Mouse (Mus musculus) activated CD4-positive, CD25-positive, alpha-beta regulatory T cell (primary cell): ENCODE data around the gene Pla2g4e. TPM values are rescaled to one million over a fixed set of nuclear protein-coding genes. Genes with fewer than 3 reads are reported as not detected.

ENCODE experiments used
- polyA plus RNA-seq, 2 experiments: library from polyadenylated mRNA; unstranded; fragments of 100-300 nt; shearing (Covaris generic); gene quantifications; one replicate each; pipeline ENCODE4 v1.2.1; 2017

The Pla2g4e gene
- polyA plus RNA-seq, result under 1 TPM in 1 of 2 experiments, not detected in 1; 0.23 TPM

GRCm38 (mm10) chr2:120244679-120245420 lies at the start of gene Pla2g4e:
Gene Pla2g4e, minus strand, starts transcription at chr2:120245335.

GRCm38 (mm10) chr2:120288995-120289394 lies 43.9 kb upstream of the Pla2g4e start, which contains the start of gene Pla2g4d:
Gene Pla2g4d, minus strand, starts transcription at chr2:120289197.

GRCm38 (mm10) chr2:120154361-120154894 lies 90.7 kb downstream of the Pla2g4e start, which contains the start of gene Ehd4:
Gene Ehd4, minus strand, starts transcription at chr2:120154606.

Other genes starting within 250 kb of the Pla2g4e start
- 10 to 100 TPM; 20.0 to 23.6 TPM for gene Jmjd7, start 217.9 kb downstream of the Pla2g4e start, polyA plus RNA-seq
- 1 to 10 TPM; 1.5 to 6.1 TPM for gene Gm28042, start 217.8 kb downstream of the Pla2g4e start, polyA plus RNA-seq
- 1 to 10 TPM; 1.0 to 1.7 TPM for gene Pla2g4b, start 211.9 kb downstream of the Pla2g4e start, polyA plus RNA-seq
- 10 to 100 TPM in 1 of 2 experiments, 1 to 10 TPM in 1; 9.4 to 30.4 TPM for gene Ehd4, start 90.7 kb downstream of the Pla2g4e start, polyA plus RNA-seq
- under 1 TPM in 1 of 2 experiments, not detected in 1; 0.05 TPM for gene Pla2g4d, start 43.9 kb upstream of the Pla2g4e start, polyA plus RNA-seq
- 1 to 10 TPM; 3.5 to 4.8 TPM for gene Pla2g4f, start 68.8 kb upstream of the Pla2g4e start, polyA plus RNA-seq
- gene Vps39, start 107.8 kb upstream of the Pla2g4e start, polyA plus RNA-seq, result 10 to 100 TPM; 34.8 to 39.1 TPM
- gene Ganc, start 158.6 kb upstream of the Pla2g4e start, polyA plus RNA-seq, result 10 to 100 TPM; 17.6 to 17.8 TPM
- 10 to 100 TPM; 18.7 to 23.2 TPM for gene Tmem87a, start 158.8 kb upstream of the Pla2g4e start, polyA plus RNA-seq
- gene Capn3, start 210.7 kb upstream of the Pla2g4e start, polyA plus RNA-seq, result 10 to 100 TPM; 29.1 to 53.7 TPM